Mouse (Mus musculus) midbrain, postnatal 0 days (tissue): ENCODE data around the gene Mnx1. TPM values are rescaled to one million over a fixed set of nuclear protein-coding genes. Genes with fewer than 3 reads are reported as not detected.

Source experiments
- ATAC-seq: fragments of 200-750 bp; cut with Nextera tagmentation; 2 replicates; pipeline ENCODE4 v1.8.0; 2017; ENCODE audit warnings: moderate number of reproducible peaks, mild to moderate bottlenecking, moderate TSS enrichment, moderate library complexity; ENCODE audit not compliant: low FRiP score
- DNase-seq: peaks from one replicate; pipeline ENCODE4 v3.0.0-alpha.2; 2015; ENCODE audit warnings: low spot score
- H3K27ac ChIP-seq: fragments of 300-500 bp; sonication (generic); 2 replicates; pipeline ENCODE4 v1.5.1; 2014; ENCODE audit warnings: low read depth, mild to moderate bottlenecking, low read length, mixed read lengths
- H3K27me3 ChIP-seq: fragments of 300-500 bp; sonication (generic); 2 replicates; pipeline ENCODE4 v1.6.1; 2014; ENCODE audit warnings: low read length, control low read depth, mixed read lengths; ENCODE audit not compliant: insufficient read depth
- H3K36me3 ChIP-seq: fragments of 300-500 bp; sonication (generic); 2 replicates; pipeline ENCODE4 v1.6.1; 2014; ENCODE audit warnings: low read length, control low read depth, mixed read lengths; ENCODE audit not compliant: insufficient read depth
- H3K4me1 ChIP-seq: fragments of 300-500 bp; sonication (generic); 2 replicates; pipeline ENCODE4 v1.6.1; 2014; ENCODE audit warnings: mild to moderate bottlenecking, control low read depth, antibody characterized with exemption, low read length, mixed read lengths; ENCODE audit not compliant: insufficient read depth
- H3K4me2 ChIP-seq: fragments of 300-500 bp; sonication (generic); 2 replicates; pipeline ENCODE4 v1.6.1; 2014; ENCODE audit warnings: low read depth, mild to moderate bottlenecking, low read length, mixed read lengths; ENCODE audit not compliant: poor library complexity, severe bottlenecking
- H3K4me3 ChIP-seq: fragments of 300-500 bp; sonication (generic); 2 replicates; pipeline ENCODE4 v1.5.1; 2014; ENCODE audit warnings: low read depth, mild to moderate bottlenecking, low read length, moderate library complexity
- H3K9ac ChIP-seq: fragments of 300-500 bp; sonication (generic); replicated peaks from 2 replicates; pipeline ENCODE4 v1.6.1; 2014; ENCODE audit warnings: mild to moderate bottlenecking, low read length, moderate library complexity, mixed read lengths; ENCODE audit not compliant: poor library complexity, severe bottlenecking
- H3K9me3 ChIP-seq: fragments of 300-500 bp; sonication (generic); 2 replicates; pipeline ENCODE4 v1.6.1; 2016; ENCODE audit warnings: low read length, control low read depth
- CTCF ChIP-seq: IDR thresholded peaks from 2 replicates; pipeline ENCODE4 v1.5.1; 2016; ENCODE audit warnings: antibody characterized with exemption, mild to moderate bottlenecking
- WGBS: fragments of 180-500 bp; shearing (Covaris S2); extraction: QIAGEN DNeasy Blood & Tissue Kit; methylation state at CpG from one replicate; pipeline ENCODE4 v1.1.7; 2014; 5-methylcytosine and 5-hydroxymethylcytosine counted together
- polyA plus RNA-seq: library from polyadenylated mRNA; unstranded; fragments of >200 nt; fragmentation: Nextera tagmentation; extraction: Ambion mirVana; gene quantifications from 2 replicates; pipeline ENCODE4 v1.2.1, GENCODE M21; 2015
- total RNA-seq: library from RNA; depleted of rRNA; stranded (reverse); fragments of >200 nt; gene quantifications from 2 replicates; pipeline ENCODE4 v1.2.3, GENCODE M21; 2014

The Mnx1 gene
- total and polyA plus RNA-seq, 2 experiments from 2014 or later, result not detected

DNA sequence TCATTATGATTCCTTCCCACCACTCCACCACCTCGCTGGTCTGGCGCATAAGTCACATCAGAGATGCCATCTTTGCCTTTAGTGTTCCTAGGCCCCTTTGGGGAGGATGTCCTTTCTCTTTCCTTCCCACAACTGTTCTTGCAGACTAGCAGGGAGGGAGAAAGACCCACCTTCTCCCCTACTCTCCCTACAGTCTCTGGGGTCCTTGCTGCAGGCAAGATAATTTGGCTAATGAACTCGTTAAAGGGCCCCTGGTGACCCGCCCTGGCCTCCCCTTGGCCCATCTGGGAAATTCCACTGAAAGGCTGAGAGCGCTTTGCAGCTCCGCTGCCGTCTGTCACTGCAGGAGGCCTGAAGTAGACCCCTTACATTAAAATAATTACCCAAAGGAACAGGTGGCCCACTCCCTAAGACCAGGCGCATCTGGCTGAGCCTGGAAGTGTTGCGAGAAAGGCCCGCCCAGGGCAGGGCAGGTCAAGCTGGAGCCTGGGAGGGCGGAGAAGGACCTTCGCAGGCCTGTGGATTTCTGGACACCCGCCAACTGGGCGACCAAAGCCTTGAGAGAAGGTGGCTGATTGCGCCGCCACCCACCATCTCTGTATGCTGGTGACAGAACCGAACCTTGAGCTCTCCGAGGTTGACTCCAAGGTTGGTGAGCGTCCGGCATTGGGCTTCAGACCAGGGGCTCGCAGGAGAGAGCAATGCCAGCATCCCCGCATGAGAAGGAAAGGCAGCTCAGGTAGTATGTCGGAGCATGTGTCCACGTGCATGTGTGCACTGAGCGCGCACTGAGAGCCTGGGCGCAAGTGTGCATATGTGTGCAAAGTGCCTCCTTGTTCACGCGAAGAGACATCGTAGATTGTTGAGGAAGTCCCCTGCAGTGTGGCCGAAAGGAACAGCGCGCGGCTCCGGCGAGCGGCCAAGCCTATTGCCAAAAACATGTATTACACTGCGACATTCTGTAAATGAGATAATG, 7.0 kb upstream of the Mnx1 start:
- Histone ChIP-seq H3K9ac (no peak overlapping the region), H3K4me2 (no peak overlapping the region; the same call in 1 of the 2 replicates), H3K27me3 (peaks cover 85% of the 10 kb centered on the region), H3K27ac (no peak overlapping the region), H3K9me3 (no peaks in the 10 kb centered on the region), H3K4me1 (peaks cover 3% of the 10 kb centered on the region; the same call in 1 of the 2 replicates), H3K4me3 (no peak overlapping the region), H3K36me3 (no peaks in the 10 kb centered on the region)
- DNase-seq (no peak), ATAC-seq (no peak)
- 3% methylated on average over 38 of the region's 38 CpGs for WGBS
- TF ChIP-seq CTCF, result no peak

DNA sequence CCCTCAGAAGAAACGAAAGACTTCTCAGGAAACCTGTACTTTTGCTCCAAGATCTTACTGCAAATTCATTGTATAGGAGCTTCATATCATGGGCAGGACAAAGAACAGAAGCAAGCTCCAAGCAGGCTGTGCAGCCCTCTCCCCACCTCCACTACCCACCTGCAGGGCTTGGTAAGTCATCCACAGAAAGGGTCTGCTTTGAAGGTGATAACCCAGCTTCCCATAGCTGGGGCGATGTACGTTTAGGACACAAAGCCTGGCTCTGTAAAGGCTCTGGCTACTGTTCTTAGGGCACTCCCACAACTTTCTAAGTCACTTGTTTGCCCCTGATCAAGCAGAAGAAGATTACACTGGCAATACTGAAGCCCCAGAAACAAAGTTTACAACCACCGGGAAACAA, 5.5 kb upstream of the Mnx1 start:
- Histone ChIP-seq H3K4me1 (peaks cover 3% of the 10 kb centered on the region; the same call in 1 of the 2 replicates), H3K36me3 (no peaks in the 10 kb centered on the region), H3K27me3 (peaks cover 88% of the 10 kb centered on the region), H3K4me2 (no peak overlapping the region), H3K9me3 (no peaks in the 10 kb centered on the region), H3K9ac (no peak overlapping the region), H3K27ac (no peak overlapping the region), H3K4me3 (no peak overlapping the region)
- no peak for ATAC-seq
- DNase-seq, result no peak
- TF ChIP-seq CTCF, result no peak
- WGBS, result 7% methylated on average over 4 of the region's 4 CpGs

DNA sequence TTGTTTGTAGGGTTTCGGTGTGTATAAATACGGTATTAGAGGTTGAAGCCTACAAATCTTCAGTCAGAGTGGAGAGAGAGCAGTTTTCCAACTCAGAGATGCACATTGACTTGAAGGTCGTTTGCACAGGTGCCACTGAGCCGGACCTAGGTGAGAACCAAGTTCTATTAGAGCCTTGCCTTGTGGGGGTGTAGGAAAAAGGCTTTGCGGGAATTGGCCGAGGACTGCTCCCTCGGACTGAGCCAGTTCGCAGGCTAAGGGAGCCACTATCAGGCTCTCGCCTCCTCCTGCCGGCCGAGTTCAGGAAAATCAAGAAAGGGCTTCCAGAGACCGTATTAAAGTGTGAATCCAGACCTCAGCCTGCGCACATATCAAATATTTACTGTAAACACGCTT, 926 bp upstream of the Mnx1 start:
- Histone ChIP-seq H3K27ac (no peak overlapping the region), H3K27me3 (peaks cover 96% of the 10 kb centered on the region), H3K36me3 (no peaks in the 10 kb centered on the region), H3K4me1 (peaks cover 12% of the 10 kb centered on the region; the same call in 1 of the 2 replicates), H3K4me3 (no peak overlapping the region), H3K4me2 (no peak overlapping the region), H3K9me3 (no peaks in the 10 kb centered on the region), H3K9ac (no peak overlapping the region)
- WGBS, result 1% methylated on average over 14 of the region's 14 CpGs
- DNase-seq, result peak; percentile 44
- TF ChIP-seq CTCF, result peak; percentile 58
- ATAC-seq, result no peak

DNA sequence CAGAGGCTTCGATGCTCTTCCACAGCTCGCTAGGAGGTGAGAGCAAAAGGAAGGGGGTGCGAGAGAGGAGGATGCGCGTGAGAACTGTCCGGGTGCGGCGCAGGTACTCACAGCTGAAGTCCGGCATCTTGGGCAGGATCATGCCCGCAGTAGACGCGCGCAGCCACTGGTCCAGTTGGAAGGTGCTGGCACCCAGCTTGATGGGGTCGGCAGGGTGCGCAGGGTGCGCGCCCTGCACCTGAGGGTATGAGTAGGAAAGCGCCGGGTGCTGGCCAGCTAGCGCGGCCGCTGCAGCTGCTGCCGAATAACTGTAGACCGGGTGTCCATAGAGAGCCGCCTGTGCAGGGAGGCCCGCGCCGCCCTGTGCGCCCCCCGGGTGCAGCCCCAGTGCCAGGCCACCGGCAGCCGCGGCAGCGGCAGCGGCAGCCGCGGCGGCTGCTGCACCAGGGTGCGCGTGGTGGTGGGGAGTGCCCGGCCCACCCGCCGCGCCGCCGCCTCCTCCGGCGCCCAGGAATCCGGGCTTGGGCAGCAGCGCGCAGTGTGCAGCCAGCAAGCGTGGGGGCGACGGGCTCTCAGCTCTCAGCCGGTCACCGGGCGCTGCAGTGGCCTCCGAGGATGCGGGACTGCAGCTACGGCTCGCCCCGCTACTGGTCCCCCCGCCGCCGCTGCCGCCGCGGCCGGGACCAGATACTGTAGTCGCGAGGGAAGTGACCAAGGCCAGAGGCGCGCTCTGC, 629 bp downstream of the Mnx1 start:
- H3K27me3 ChIP-seq, result peaks cover 94% of the 10 kb centered on the region
- no peaks in the 10 kb centered on the region for H3K9me3 ChIP-seq
- DNase-seq (no peak), ATAC-seq (no peak)
- H3K4me1 ChIP-seq, result peaks cover 12% of the 10 kb centered on the region; the same call in 1 of the 2 replicates
- H3K4me3 ChIP-seq, result peak overlapping the region; percentile 31
- H3K27ac ChIP-seq, result no peak overlapping the region
- no peak for TF ChIP-seq CTCF
- under 1% methylated on average over 61 of the region's 73 CpGs for WGBS
- H3K9ac ChIP-seq, result no peak overlapping the region
- H3K4me2 ChIP-seq, result peak overlapping the region; percentile 50
- H3K36me3 ChIP-seq, result no peaks in the 10 kb centered on the region

DNA sequence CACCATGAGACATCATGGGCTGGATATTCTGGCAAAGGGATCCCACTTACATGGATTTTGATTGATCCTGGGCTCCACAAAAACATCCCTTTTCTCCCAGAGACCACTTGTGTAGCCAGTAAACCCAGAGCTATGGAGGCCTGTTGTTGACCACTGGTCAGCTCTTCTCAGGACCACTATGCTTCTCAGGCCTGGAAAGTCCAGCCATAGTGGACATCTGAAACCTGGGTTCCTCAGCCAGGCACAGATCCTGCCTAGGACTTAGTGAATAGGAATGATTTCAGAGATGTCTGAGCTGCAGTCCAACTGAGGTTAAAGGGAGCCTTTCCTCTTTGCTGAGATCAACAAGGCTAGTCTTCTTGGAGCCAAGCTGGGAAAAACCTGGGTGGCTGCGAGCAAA, 2.2 kb downstream of the Mnx1 start:
- no peak overlapping the region for H3K9ac ChIP-seq
- H3K9me3 ChIP-seq, result no peaks in the 10 kb centered on the region
- 0% methylated on average over 1 of the region's 1 CpGs for WGBS
- peaks cover 12% of the 10 kb centered on the region; the same call in 1 of the 2 replicates for H3K4me1 ChIP-seq
- peaks cover 82% of the 10 kb centered on the region for H3K27me3 ChIP-seq
- ATAC-seq (no peak), DNase-seq (no peak)
- TF ChIP-seq CTCF, result no peak
- H3K36me3 ChIP-seq, result no peaks in the 10 kb centered on the region
- no peak overlapping the region for H3K4me3 ChIP-seq
- no peak overlapping the region for H3K27ac ChIP-seq
- no peak overlapping the region for H3K4me2 ChIP-seq

DNA sequence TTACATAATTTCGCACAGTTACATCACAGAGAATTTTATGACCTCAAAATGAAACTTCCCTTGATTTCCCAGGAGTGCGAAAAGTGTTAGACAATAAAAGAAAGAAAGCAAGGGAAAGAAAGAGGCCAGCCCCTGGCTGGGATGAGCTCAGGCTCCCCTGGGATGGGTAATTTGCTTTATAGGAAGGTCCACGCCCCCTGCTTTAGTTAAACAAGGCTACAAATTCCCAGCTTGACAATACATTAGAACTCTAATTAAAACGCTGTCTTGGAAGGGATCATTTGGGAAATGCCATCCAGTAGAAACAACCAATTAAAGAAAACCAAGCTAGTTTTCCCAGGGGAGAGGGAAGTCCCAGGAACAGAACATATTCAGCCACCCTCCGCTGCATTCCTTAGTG, 2.7 kb downstream of the Mnx1 start:
- peaks cover 12% of the 10 kb centered on the region; the same call in 1 of the 2 replicates for H3K4me1 ChIP-seq
- DNase-seq, result no peak
- no peak overlapping the region for H3K4me3 ChIP-seq
- no peak overlapping the region for H3K27ac ChIP-seq
- peaks cover 82% of the 10 kb centered on the region for H3K27me3 ChIP-seq
- H3K36me3 ChIP-seq, result no peaks in the 10 kb centered on the region
- H3K4me2 ChIP-seq, result no peak overlapping the region
- no peak for ATAC-seq
- no peaks in the 10 kb centered on the region for H3K9me3 ChIP-seq
- TF ChIP-seq CTCF, result no peak
- no peak overlapping the region for H3K9ac ChIP-seq
- WGBS, result under 1% methylated on average over 5 of the region's 5 CpGs
